Mouse (Mus musculus) CH12.LX (cell line): ENCODE results near the gene Slc10a7. TPM values are rescaled to one million over a fixed set of nuclear protein-coding genes. Genes with fewer than 3 reads are reported as not detected.

Experiments used
- DNase-seq: peaks from one replicate; pipeline ENCODE4 v3.0.0-alpha.2; 2013; ENCODE audit errors: extremely low read depth
- H3K27ac ChIP-seq: 2 replicates; pipeline ENCODE4 v1.5.1; 2012; ENCODE audit warnings: low read depth, mild to moderate bottlenecking, control low read depth, moderate library complexity; ENCODE audit not compliant: insufficient read depth
- H3K27me3 ChIP-seq: replicated peaks from 2 replicates; pipeline ENCODE3; 2012; ENCODE audit warnings: inconsistent platforms
- H3K36me3 ChIP-seq, 2 experiments: replicated peaks in 1 of 2; 2 replicates each; pipeline versions ENCODE3 to v1.6.1; 2012; ENCODE audit warnings: inconsistent platforms in 1 of 2, low read length in 1 of 2, mild to moderate bottlenecking in 1 of 2, mixed read lengths in 1 of 2, moderate library complexity in 1 of 2; ENCODE audit not compliant: control insufficient read depth in 1 of 2, insufficient read depth in 1 of 2
- H3K4me1 ChIP-seq, 2 experiments: 2 replicates each; pipeline ENCODE4 v1.6.1; 2012; ENCODE audit warnings: inconsistent platforms in 1 of 2, moderate library complexity in 1 of 2; ENCODE audit not compliant: insufficient read depth in 2 of 2, control insufficient read depth in 1 of 2
- H3K4me2 ChIP-seq: 2 replicates; pipeline ENCODE4 v1.6.1; 2012; ENCODE audit warnings: low read depth, mild to moderate bottlenecking, control low read depth; ENCODE audit not compliant: poor library complexity, insufficient read depth, severe bottlenecking
- H3K4me3 ChIP-seq, 3 experiments: fragments of 150-350 bp in 1 of 3; sonication (generic) in 1 of 3; replicated peaks in 1 of 3; 2 replicates each; pipeline versions ENCODE3 to v1.5.1; 2011 to 2012; ENCODE audit warnings: low read depth in 2 of 3, low read length in 2 of 3, mild to moderate bottlenecking in 2 of 3, moderate library complexity in 2 of 3, control low read depth in 1 of 3, improper control_type of control experiment in 1 of 3, inconsistent platforms in 1 of 3, mixed read lengths in 1 of 3; ENCODE audit not compliant: poor library complexity in 1 of 3
- H3K79me2 ChIP-seq: replicated peaks from 2 replicates; pipeline ENCODE4 v1.6.1; 2012; ENCODE audit warnings: mild to moderate bottlenecking, moderate library complexity; ENCODE audit not compliant: control insufficient read depth, poor library complexity, insufficient read depth, severe bottlenecking; ENCODE audit errors: extremely low read depth
- H3K9ac ChIP-seq: 2 replicates; pipeline ENCODE4 v1.6.1; 2012; ENCODE audit warnings: low read depth, mild to moderate bottlenecking, control low read depth, moderate library complexity; ENCODE audit not compliant: insufficient read depth
- H3K9me3 ChIP-seq: replicated peaks from 2 replicates; pipeline ENCODE3; 2012; ENCODE audit warnings: low read length, inconsistent platforms, mixed read lengths
- BHLHE40 ChIP-seq: IDR thresholded peaks from 2 replicates; pipeline ENCODE4 v1.6.1; 2011; ENCODE audit warnings: mild to moderate bottlenecking, low read depth, low read length, improper control_type of control experiment
- CHD2 ChIP-seq: IDR thresholded peaks from 2 replicates; pipeline ENCODE4 v1.6.1; 2011; ENCODE audit warnings: low read length, improper control_type of control experiment
- CTCF ChIP-seq, 2 experiments: IDR thresholded peaks in 1 of 2; conservative IDR thresholded peaks in 1 of 2; 2 replicates each; pipeline ENCODE4 v1.5.1; 2011 to 2012; ENCODE audit warnings: low read depth in 2 of 2, low read length in 2 of 2, improper control_type of control experiment in 1 of 2, inconsistent platforms in 1 of 2, mild to moderate bottlenecking in 1 of 2, moderate library complexity in 1 of 2
- EP300 ChIP-seq: IDR thresholded peaks from 2 replicates; pipeline ENCODE4 v1.6.1; 2011; ENCODE audit warnings: low read length, improper control_type of control experiment
- ETS1 ChIP-seq: conservative IDR thresholded peaks from 2 replicates; pipeline ENCODE4 v1.6.1; 2012; ENCODE audit warnings: low read depth, mild to moderate bottlenecking, inconsistent platforms, low read length, improper control_type of control experiment, moderate library complexity
- GABPA ChIP-seq: IDR thresholded peaks from 2 replicates; pipeline ENCODE4 v1.6.1; 2012; ENCODE audit warnings: low read depth, low read length, improper control_type of control experiment, inconsistent platforms; ENCODE audit not compliant: insufficient replicate concordance
- HCFC1 ChIP-seq: IDR thresholded peaks from 2 replicates; pipeline ENCODE4 v1.6.1; 2012; ENCODE audit warnings: low read depth, mild to moderate bottlenecking, inconsistent platforms, low read length, improper control_type of control experiment
- JUN ChIP-seq: IDR thresholded peaks from 2 replicates; pipeline ENCODE4 v1.6.1; 2011; ENCODE audit warnings: low read depth, mild to moderate bottlenecking, low read length, improper control_type of control experiment, moderate library complexity; ENCODE audit not compliant: insufficient read depth
- JUND ChIP-seq: conservative IDR thresholded peaks from 2 replicates; pipeline ENCODE4 v1.6.1; 2011; ENCODE audit warnings: low read depth, low read length, improper control_type of control experiment
- MAFK ChIP-seq: IDR thresholded peaks from 2 replicates; pipeline ENCODE4 v1.6.1; 2011; ENCODE audit warnings: low read length, improper control_type of control experiment; ENCODE audit not compliant: insufficient replicate concordance
- MAZ ChIP-seq: IDR thresholded peaks from 2 replicates; pipeline ENCODE4 v1.6.1; 2012; ENCODE audit warnings: low read depth, mild to moderate bottlenecking, inconsistent platforms, low read length, improper control_type of control experiment, moderate library complexity
- MEF2A ChIP-seq: IDR thresholded peaks from 2 replicates; pipeline ENCODE4 v1.6.1; 2014; ENCODE audit warnings: low read depth, mild to moderate bottlenecking, inconsistent platforms, low read length, improper control_type of control experiment, borderline replicate concordance
- MXI1 ChIP-seq: IDR thresholded peaks from 2 replicates; pipeline ENCODE4 v1.6.1; 2011; ENCODE audit warnings: mild to moderate bottlenecking, low read depth, low read length, improper control_type of control experiment
- MYC ChIP-seq: IDR thresholded peaks from 2 replicates; pipeline ENCODE4 v1.6.1; 2011; ENCODE audit warnings: low read depth, mild to moderate bottlenecking, improper control_type of control experiment, low read length
- NELFE ChIP-seq: IDR thresholded peaks from 2 replicates; pipeline ENCODE4 v1.6.1; 2011; ENCODE audit warnings: low read depth, low read length, improper control_type of control experiment
- PAX5 ChIP-seq: IDR thresholded peaks from 2 replicates; pipeline ENCODE4 v1.6.1; 2012; ENCODE audit warnings: low read length, inconsistent platforms, mixed read lengths
- POLR2AphosphoS2 ChIP-seq: IDR thresholded peaks from 2 replicates; pipeline ENCODE4 v1.6.1; 2011; ENCODE audit warnings: low read depth, low read length, improper control_type of control experiment
- RAD21 ChIP-seq: IDR thresholded peaks from 2 replicates; pipeline ENCODE4 v1.6.1; 2011; ENCODE audit warnings: low read depth, mild to moderate bottlenecking, low read length, improper control_type of control experiment, moderate library complexity
- SIN3A ChIP-seq: IDR thresholded peaks from 2 replicates; pipeline ENCODE4 v1.6.1; 2012; ENCODE audit warnings: low read length, improper control_type of control experiment, inconsistent platforms
- SMC3 ChIP-seq: IDR thresholded peaks from 2 replicates; pipeline ENCODE4 v1.6.1; 2011; ENCODE audit warnings: low read depth, low read length, improper control_type of control experiment
- TBP ChIP-seq: conservative IDR thresholded peaks from 2 replicates; pipeline ENCODE4 v1.6.1; 2011; ENCODE audit warnings: low read depth, low read length, improper control_type of control experiment
- TCF12 ChIP-seq: IDR thresholded peaks from 2 replicates; pipeline ENCODE4 v1.6.1; 2014; ENCODE audit warnings: low read depth, mild to moderate bottlenecking, inconsistent platforms, low read length, improper control_type of control experiment
- USF1 ChIP-seq: IDR thresholded peaks from 2 replicates; pipeline ENCODE4 v1.6.1; 2014; ENCODE audit warnings: low read depth, mild to moderate bottlenecking, inconsistent platforms, low read length, improper control_type of control experiment
- ZC3H11A ChIP-seq: IDR thresholded peaks from 2 replicates; pipeline ENCODE4 v1.6.1; 2012; ENCODE audit warnings: low read depth, mild to moderate bottlenecking, inconsistent platforms, low read length, improper control_type of control experiment
- ZKSCAN1 ChIP-seq: IDR thresholded peaks from 2 replicates; pipeline ENCODE4 v1.6.1; 2012; ENCODE audit warnings: low read depth, inconsistent platforms, low read length, improper control_type of control experiment, borderline replicate concordance
- dilution Hi-C: fragments of 300-500 bp; cut with MboI; formaldehyde crosslinking; loops from 2 replicates; pipeline ENCODE4 v1.14.3; 2020; ENCODE audit warnings: low sequenced_read_pairs; ENCODE audit not compliant: extremely low pct_unique_long_range_greater_than_20kb, extremely low pct_ligation_motif_present
- in situ Hi-C: fragments of 300-500 bp; cut with MboI; formaldehyde crosslinking; loops from 3 replicates; pipeline ENCODE4 v1.14.3; 2019; ENCODE audit warnings: low sequenced_read_pairs, low pct_ligation_motif_present, low pct_unique_long_range_greater_than_20kb, mixed read lengths
- polyA plus RNA-seq: library from polyadenylated mRNA; unstranded; fragments of >175 nt; gene quantifications from 2 replicates; pipeline ENCODE4 v1.2.1, GENCODE M21; 2012; ENCODE audit warnings: low read depth; ENCODE audit not compliant: insufficient read length
- total RNA-seq, 2 experiments: library from RNA; depleted of rRNA; stranded (reverse); fragments of 300-350 nt in 1 of 2; fragments of >200 nt in 1 of 2; gene quantifications; 2 replicates each; pipeline ENCODE4 v1.2.3; 2012 to 2014

Gene Slc10a7
- total and polyA plus RNA-seq, 3 experiments: 10.8 to 20.4 (median 16.3) TPM

DNA sequence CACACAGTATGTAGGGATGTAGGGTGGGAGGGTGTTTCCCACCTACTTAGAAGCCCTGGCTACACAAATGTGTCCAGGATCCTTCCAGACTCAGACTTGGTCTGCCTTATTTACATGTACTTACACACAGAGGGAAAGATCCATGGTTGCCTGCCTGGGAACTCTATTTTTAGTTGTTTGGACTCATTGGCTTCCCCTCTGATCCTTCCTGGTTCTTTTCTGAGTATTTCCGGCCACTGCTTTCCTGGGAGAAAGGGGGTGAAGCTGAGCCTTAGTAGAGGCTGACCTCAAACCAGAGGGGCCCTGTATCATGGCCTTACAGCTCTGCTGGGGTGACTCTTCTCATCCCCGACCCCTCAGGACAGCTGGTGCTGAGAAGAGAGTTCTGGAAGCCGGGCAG, 232.3 kb downstream of the Slc10a7 start:
- Histone ChIP-seq H3K4me2 (no peak overlapping the region), H3K4me3 (no peak overlapping the region), H3K9me3 (no peaks in the 10 kb centered on the region), H3K4me1 (peaks cover 6 to 42% of the 10 kb centered on the region in 2 experiments), H3K36me3 (no peaks in the 10 kb centered on the region), H3K79me2 (no peaks in the 10 kb centered on the region), H3K27me3 (no peaks in the 10 kb centered on the region), H3K27ac (no peak overlapping the region), H3K9ac (no peak overlapping the region)
- TF ChIP-seq GABPA (no peak), USF1 (no peak), ETS1 (no peak), MYC (no peak), ZKSCAN1 (no peak), HCFC1 (no peak), EP300 (no peak), MXI1 (no peak), SIN3A (no peak), JUND (no peak), MEF2A (no peak), MAZ (no peak), POLR2AphosphoS2 (no peak), TCF12 (no peak), ZC3H11A (no peak), SMC3 (no peak)
- no peak for DNase-seq
- dilution Hi-C loops (no loop called here), in situ Hi-C loops (no loop called here)

DNA sequence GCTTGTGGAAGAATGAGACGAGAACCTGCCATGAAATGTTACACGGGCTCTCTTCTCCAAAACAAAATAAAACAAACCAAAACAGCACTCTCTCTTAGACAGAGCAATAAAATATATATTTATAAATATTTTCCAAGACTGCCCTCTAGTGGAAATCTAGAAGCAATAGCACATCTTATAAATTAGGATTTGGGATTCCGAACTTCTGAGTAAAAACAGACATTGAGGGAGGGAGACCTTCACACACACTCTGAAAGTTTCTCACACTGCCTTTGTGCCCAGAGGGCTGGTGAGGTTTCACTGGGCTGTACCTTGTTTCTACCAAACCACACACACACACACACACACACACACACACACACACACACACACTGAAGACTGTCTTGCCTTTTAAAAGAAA, 232.8 kb downstream of the Slc10a7 start:
- no peak for DNase-seq
- H3K4me3 ChIP-seq: no peak overlapping the region
- H3K9ac ChIP-seq: no peak overlapping the region
- no peaks in the 10 kb centered on the region for H3K79me2 ChIP-seq
- H3K27ac ChIP-seq: no peak overlapping the region
- no peaks in the 10 kb centered on the region for H3K36me3 ChIP-seq
- dilution Hi-C loops: no loop called here
- no peaks in the 10 kb centered on the region for H3K9me3 ChIP-seq
- TF ChIP-seq CTCF (conservative IDR thresholded peaks at IDR 0.05 in 1 of 2, IDR thresholded peaks at IDR 0.05 in 1 of 2; ENCODE audit: low read depth in 2 of 2, low read length in 2 of 2): peak in 1 of 2 experiments; percentile 41; a peak in 2 of 4 replicates
- TF ChIP-seq HCFC1: no peak
- TF ChIP-seq TBP: no peak
- TF ChIP-seq ETS1: no peak
- TF ChIP-seq JUN: no peak
- no peak for TF ChIP-seq MAFK
- TF ChIP-seq RAD21: peak; percentile 46
- no peak for TF ChIP-seq BHLHE40
- no peak for TF ChIP-seq GABPA
- no peak for TF ChIP-seq SMC3
- TF ChIP-seq PAX5: no peak
- no peak for TF ChIP-seq MXI1
- TF ChIP-seq NELFE: no peak
- TF ChIP-seq CHD2: no peak
- TF ChIP-seq, all 38 proteins: peak for 2
- Histone ChIP-seq H3K4me2 (no peak overlapping the region), H3K27me3 (no peaks in the 10 kb centered on the region), H3K4me1 (peaks cover 6 to 42% of the 10 kb centered on the region in 2 experiments)
- in situ Hi-C loops: no loop called here
